Mouse (Mus musculus): Measurements from ENCODE around the gene Whamm. TPM values are rescaled to one million over a fixed set of nuclear protein-coding genes. Genes with fewer than 3 reads are reported as not detected.

Gene Whamm
- polyA plus RNA-seq (2017; shearing (Covaris generic)), result 2.2 TPM

GRCm38 (mm10) chr7:81571108-81571940, at the start of gene Whamm:
Gene Whamm, plus strand, starts transcription at chr7:81571266.

GRCm38 (mm10) chr7:81566892-81567291, 4.2 kb upstream of the Whamm start, which contains the start of gene Fsd2:
Gene Fsd2, minus strand, starts transcription at chr7:81566944.

Other genes with a start within 250 kb of the Whamm start
- gene Rps17, start 226.0 kb upstream of the Whamm start, polyA plus RNA-seq (2017; shearing (Covaris generic)), result 880 TPM
- 0.18 TPM for gene Cpeb1, start 115.8 kb upstream of the Whamm start, polyA plus RNA-seq (2017; shearing (Covaris generic))
- gene Ap3b2, start 77.3 kb upstream of the Whamm start, polyA plus RNA-seq (2017; shearing (Covaris generic)), result not detected
- gene BC048679, start 73.0 kb upstream of the Whamm start, polyA plus RNA-seq (2017; shearing (Covaris generic)), result not detected
- gene Fsd2, start 4.3 kb upstream of the Whamm start, polyA plus RNA-seq (2017; shearing (Covaris generic)), result 8.0 TPM
- 0.23 TPM for gene Homer2, start 136.3 kb downstream of the Whamm start, polyA plus RNA-seq (2017; shearing (Covaris generic))
- 146 TPM for gene Ramac, start 191.7 kb downstream of the Whamm start, polyA plus RNA-seq (2017; shearing (Covaris generic))
- gene 3110040N11Rik, start 218.2 kb downstream of the Whamm start, polyA plus RNA-seq (2017; shearing (Covaris generic)), result 73.0 TPM